Mouse (Mus musculus) C2C12 (cell line): ENCODE measurements at regions not wholly inside any gene's neighbourhood (a gene's known extent, or its start where the extent isn't known, plus 50 kb on each side); places are given as distances from the start of the nearest gene placed in this dataset.

Experiments
- H3K27me3 ChIP-seq: one replicate; pipeline ENCODE4 v1.6.1; 2011; ENCODE audit not compliant: control insufficient read depth, insufficient read depth, insufficient read length
- H3K36me3 ChIP-seq: one replicate; pipeline ENCODE4 v1.6.1; 2011; ENCODE audit not compliant: control insufficient read depth, insufficient read depth
- H3K4me3 ChIP-seq: one replicate; pipeline ENCODE4 v1.5.1; 2011; ENCODE audit warnings: mild to moderate bottlenecking, control low read depth; ENCODE audit not compliant: poor library complexity, insufficient read depth, severe bottlenecking
- H3K79me2 ChIP-seq: one replicate; pipeline ENCODE4 v1.6.1; 2011; ENCODE audit not compliant: control insufficient read depth, insufficient read depth
- H3K79me3 ChIP-seq: one replicate; pipeline ENCODE4 v1.6.1; 2011; ENCODE audit warnings: low read depth, control low read depth
- H3ac ChIP-seq: one replicate; pipeline ENCODE3; 2011; ENCODE audit warnings: low read depth; ENCODE audit not compliant: control insufficient read depth, insufficient read length
- CEBPB ChIP-seq: IDR thresholded peaks from one replicate; pipeline ENCODE4 v1.6.1; 2011; ENCODE audit warnings: low read depth, mild to moderate bottlenecking, control low read depth, moderate library complexity
- CTCF ChIP-seq: IDR thresholded peaks from one replicate; pipeline ENCODE4 v1.5.1; 2011; ENCODE audit not compliant: control insufficient read depth, insufficient read depth, insufficient read length
- FOSL1 ChIP-seq: IDR thresholded peaks from one replicate; pipeline ENCODE4 v1.8.0; 2011; ENCODE audit warnings: mild to moderate bottlenecking, low read length; ENCODE audit not compliant: poor library complexity, insufficient read depth, severe bottlenecking
- MAX ChIP-seq: IDR thresholded peaks from one replicate; pipeline ENCODE4 v1.6.1; 2011; ENCODE audit warnings: mild to moderate bottlenecking, control low read depth
- MYOD1 ChIP-seq: IDR thresholded peaks from one replicate; pipeline ENCODE4 v1.6.1; 2011; ENCODE audit warnings: low read depth; ENCODE audit not compliant: control insufficient read depth, insufficient read length
- MYOG ChIP-seq: IDR thresholded peaks from one replicate; pipeline ENCODE4 v1.6.1; 2011; ENCODE audit not compliant: control insufficient read depth, insufficient read length; ENCODE audit errors: extremely low read depth
- USF1 ChIP-seq: IDR thresholded peaks from one replicate; pipeline ENCODE4 v1.6.1; 2011; ENCODE audit warnings: low read depth, mild to moderate bottlenecking, control low read depth, moderate library complexity

DNA sequence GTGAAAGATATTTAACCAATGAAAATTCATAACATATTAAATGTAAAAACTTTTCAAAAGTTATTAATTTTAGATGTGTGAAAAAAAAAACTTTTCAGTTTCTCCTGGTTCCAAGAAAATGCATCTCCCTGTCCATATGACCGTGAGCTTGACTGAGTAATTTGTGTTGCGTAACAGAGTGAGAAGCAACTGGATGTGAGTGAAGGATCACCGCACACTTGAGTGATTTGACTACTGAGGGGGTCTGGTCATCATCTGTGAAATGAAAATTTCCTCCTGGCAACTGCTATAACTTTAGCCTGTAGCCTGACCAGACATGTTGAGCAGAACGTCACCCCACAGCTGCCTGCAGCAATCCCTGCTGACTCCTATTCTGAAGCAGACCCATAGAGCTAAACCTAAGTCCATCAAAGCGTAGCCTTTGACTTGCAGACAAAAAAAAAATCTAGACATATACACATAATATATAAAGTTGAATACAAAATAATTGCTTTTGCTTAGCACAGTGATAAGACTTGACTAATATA is 461.2 kb downstream of the Brinp3 start:
- H3K4me3 ChIP-seq: no peak overlapping the region
- no peaks in the 10 kb centered on the region for H3K36me3 ChIP-seq
- H3ac ChIP-seq: no peak overlapping the region
- H3K27me3 ChIP-seq: no peaks in the 10 kb centered on the region
- no peaks in the 10 kb centered on the region for H3K79me2 ChIP-seq
- H3K79me3 ChIP-seq: no peaks in the 10 kb centered on the region
- TF ChIP-seq USF1 (no peak), CEBPB (no peak), MYOG (no peak), MYOD1 (no peak), CTCF (no peak), FOSL1 (no peak), MAX (no peak)

DNA sequence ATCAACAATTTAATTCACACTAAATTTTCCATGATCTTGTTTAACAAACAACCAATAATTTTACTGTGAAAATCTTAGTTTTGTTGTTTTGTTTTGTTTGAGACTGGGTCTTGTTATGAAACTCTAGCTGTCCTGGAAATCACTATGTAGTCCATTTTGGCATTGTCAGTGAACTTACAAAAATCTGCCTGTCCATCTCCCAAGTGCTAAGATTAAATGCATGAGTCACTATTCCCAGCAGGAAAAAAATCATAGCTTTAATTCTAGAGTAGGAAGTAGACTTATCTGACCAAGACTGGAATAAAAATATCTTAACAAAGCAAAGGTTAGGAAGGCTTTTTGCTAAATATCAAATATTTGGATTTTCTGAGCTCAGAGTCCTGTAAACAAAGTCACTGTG is 461.8 kb downstream of the Brinp3 start:
- H3K36me3 ChIP-seq: no peaks in the 10 kb centered on the region
- H3K79me3 ChIP-seq: no peaks in the 10 kb centered on the region
- H3K27me3 ChIP-seq: no peaks in the 10 kb centered on the region
- no peak overlapping the region for H3ac ChIP-seq
- H3K79me2 ChIP-seq: no peaks in the 10 kb centered on the region
- no peak overlapping the region for H3K4me3 ChIP-seq
- TF ChIP-seq MYOD1: no peak
- TF ChIP-seq MAX: no peak
- no peak for TF ChIP-seq FOSL1
- no peak for TF ChIP-seq USF1
- no peak for TF ChIP-seq CEBPB
- TF ChIP-seq MYOG: no peak
- no peak for TF ChIP-seq CTCF

DNA sequence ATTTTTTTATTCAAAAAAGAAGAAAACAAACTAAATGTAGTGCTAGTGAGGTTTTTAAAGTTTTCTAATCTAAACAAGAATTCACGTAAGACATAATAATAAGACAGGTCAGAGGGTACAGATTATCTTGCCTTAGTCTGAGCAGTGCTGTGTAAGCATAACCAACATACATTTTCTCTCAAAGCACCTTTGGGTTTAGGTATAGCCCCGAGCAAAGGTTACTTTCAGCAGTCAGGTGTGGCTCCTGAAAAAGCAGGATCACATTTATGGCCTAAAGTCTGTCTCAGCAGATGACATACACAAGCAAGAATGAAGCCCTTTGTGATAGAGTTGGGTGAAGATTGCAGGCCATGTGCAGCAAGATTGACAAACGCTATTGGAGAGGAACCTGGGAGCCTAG is 465.9 kb downstream of the Brinp3 start:
- Histone ChIP-seq H3ac (no peak overlapping the region), H3K36me3 (no peaks in the 10 kb centered on the region), H3K27me3 (no peaks in the 10 kb centered on the region), H3K79me3 (no peaks in the 10 kb centered on the region), H3K4me3 (no peak overlapping the region), H3K79me2 (no peaks in the 10 kb centered on the region)
- no peak for TF ChIP-seq CEBPB
- no peak for TF ChIP-seq MAX
- no peak for TF ChIP-seq USF1
- TF ChIP-seq CTCF: no peak
- no peak for TF ChIP-seq MYOG
- TF ChIP-seq FOSL1: no peak
- TF ChIP-seq MYOD1: no peak

DNA sequence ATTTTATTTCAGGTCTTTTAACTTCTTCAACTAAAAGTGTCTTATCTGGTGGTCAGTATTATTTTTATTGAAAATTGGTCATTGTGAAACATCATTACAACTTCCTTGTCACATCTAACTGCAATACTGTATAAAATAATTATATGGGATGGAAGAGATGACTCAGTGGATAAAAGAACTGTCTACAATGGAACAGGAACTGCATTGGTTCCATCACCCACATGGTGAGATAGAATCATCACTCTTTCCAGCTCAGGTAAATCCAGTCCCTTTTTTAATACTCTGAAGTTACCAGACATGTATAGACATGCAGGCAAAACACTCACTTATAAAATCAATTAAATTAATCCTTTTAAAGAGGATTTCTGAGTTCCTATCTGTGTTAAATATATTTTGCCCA is 473.0 kb downstream of the Brinp3 start:
- Histone ChIP-seq H3K27me3 (no peaks in the 10 kb centered on the region), H3K79me2 (no peaks in the 10 kb centered on the region), H3ac (no peak overlapping the region), H3K79me3 (no peaks in the 10 kb centered on the region), H3K4me3 (no peak overlapping the region), H3K36me3 (no peaks in the 10 kb centered on the region)
- TF ChIP-seq CTCF (no peak), FOSL1 (no peak), MAX (no peak), USF1 (no peak), MYOD1 (no peak), CEBPB (no peak), MYOG (no peak)

DNA sequence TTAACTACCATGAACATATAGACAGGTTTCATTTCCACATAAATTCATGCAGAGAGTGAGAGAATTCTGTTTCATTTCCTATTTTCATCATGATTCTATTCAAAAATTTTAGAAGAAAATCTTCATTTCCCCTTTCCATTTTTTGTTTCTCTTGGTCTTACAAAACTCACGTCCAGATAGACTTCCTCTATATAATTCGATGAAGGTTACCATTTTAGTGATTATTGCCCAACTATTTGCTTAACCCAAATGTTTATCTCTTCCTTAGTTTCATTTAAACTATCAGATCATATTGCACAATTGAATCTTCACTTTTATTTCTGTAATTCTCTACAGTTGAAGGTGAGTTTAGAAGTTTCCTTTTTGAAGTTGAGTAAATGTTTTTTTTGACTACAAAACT is 473.4 kb downstream of the Brinp3 start:
- H3K36me3 ChIP-seq: no peaks in the 10 kb centered on the region
- no peaks in the 10 kb centered on the region for H3K79me3 ChIP-seq
- TF ChIP-seq CTCF: no peak
- H3K79me2 ChIP-seq: no peaks in the 10 kb centered on the region
- no peak overlapping the region for H3K4me3 ChIP-seq
- no peaks in the 10 kb centered on the region for H3K27me3 ChIP-seq
- no peak overlapping the region for H3ac ChIP-seq

DNA sequence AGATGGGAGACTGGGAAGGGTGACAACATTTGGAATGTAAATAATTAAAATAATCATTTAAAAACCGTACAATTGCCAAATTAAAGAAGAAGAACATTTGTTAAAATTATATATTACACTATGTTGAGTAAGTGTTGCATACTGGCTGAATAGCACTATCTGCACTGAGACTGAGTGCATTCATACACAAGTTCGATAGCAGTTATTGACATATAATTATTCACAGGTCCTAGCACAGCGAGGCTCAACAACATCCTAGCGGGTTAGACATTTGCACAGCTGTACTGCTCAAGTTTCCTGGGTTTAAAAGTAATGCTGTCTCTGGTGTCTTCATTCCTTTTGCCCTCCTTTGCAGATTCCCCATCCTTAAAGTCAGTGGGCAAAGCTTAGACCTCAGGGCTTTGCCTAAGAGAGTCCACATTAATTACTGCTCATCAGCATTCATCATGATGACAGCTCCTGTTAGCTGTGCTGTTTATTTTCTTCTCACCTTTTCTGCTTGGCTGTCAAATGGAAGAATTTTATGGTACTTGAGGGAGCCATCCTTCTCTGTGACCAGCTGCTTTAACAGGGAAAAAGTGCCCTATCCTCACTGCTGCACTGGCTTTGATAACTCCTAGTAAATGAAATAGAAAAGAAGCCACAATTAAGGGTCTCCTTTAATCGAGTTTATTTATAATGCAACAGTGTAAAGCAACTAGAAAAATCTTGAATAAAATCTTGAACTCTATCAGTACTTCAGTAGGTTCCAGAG is 489.1 kb downstream of the Brinp3 start:
- no peak for TF ChIP-seq MYOD1

More for the DNA sequence above, 489.1 kb downstream of the Brinp3 start:
- H3K79me2 ChIP-seq: no peaks in the 10 kb centered on the region
- H3K4me3 ChIP-seq: no peak overlapping the region
- H3K79me3 ChIP-seq: no peaks in the 10 kb centered on the region
- no peaks in the 10 kb centered on the region for H3K36me3 ChIP-seq
- no peak overlapping the region for H3ac ChIP-seq
- H3K27me3 ChIP-seq: no peaks in the 10 kb centered on the region
